Mouse (Mus musculus): Measurements from ENCODE around the gene Afm. TPM values are rescaled to one million over a fixed set of nuclear protein-coding genes. Genes with fewer than 3 reads are reported as not detected.

Gene Afm
- polyA plus RNA-seq, 1 experiment from 2014 or later, result not detected

DNA sequence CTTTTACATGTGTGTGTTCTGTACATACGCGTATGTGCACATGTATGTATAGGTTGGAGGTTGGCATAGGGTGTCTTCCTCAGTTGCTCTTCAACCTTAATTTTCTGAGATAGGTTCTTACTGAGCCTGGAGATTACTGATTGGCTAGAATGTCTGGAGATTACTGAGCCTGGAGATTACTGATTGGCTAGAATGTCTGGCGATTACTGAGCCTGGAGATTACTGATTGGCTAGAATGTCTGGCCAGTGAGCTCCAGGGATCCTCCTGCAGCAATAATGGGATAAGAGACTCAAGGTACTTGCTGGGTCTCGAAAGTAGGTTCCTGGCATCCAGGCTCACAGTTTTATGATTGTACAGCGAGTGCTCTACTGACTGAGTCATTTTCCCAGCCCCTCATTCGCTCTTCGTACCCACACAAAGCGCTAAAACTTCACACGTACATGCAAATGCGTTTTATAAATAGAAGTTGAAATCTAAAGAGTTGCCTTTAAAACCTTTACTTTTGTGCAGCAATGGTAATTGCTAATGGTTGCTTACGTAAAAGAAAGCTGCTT lies 43.1 kb downstream of the Afm start:
- Histone ChIP-seq H3K36me3 (no peaks in the 10 kb centered on the region), H3K27me3 (replicated peaks) (no peaks in the 10 kb centered on the region), H3K4me2 (replicated peaks) (no peak overlapping the region), H3K9me3 (no peaks in the 10 kb centered on the region), H3K9ac (no peak overlapping the region), H3K4me3 (no peak overlapping the region), H3K27ac (no peak overlapping the region), H3K4me1 (no peaks in the 10 kb centered on the region)
- 94% methylated on average over 11 of the region's 11 CpGs for WGBS
- no peak for ATAC-seq (ENCODE audit: low FRiP score, low read depth)

- Histone ChIP-seq H3K36me3 (no peaks in the 10 kb centered on the region), H3K4me2 (replicated peaks) (no peak overlapping the region), H3K9me3 (no peaks in the 10 kb centered on the region), H3K9ac (no peak overlapping the region), H3K27me3 (replicated peaks) (no peaks in the 10 kb centered on the region), H3K4me3 (no peak overlapping the region), H3K27ac (no peak overlapping the region), H3K4me1 (no peaks in the 10 kb centered on the region)
- no peak for ATAC-seq (ENCODE audit: low FRiP score, low read depth)
- WGBS, result 85% methylated on average over 4 of the region's 4 CpGs
These were observed 44.1 kb downstream of the Afm start for GRCm38 (mm10) chr5:90562880-90563279.

GRCm38 (mm10) chr5:90564161-90564560 lies 45.4 kb downstream of the Afm start:
- 90% methylated on average over 4 of the region's 4 CpGs for WGBS

GRCm38 (mm10) chr5:90565205-90565604 lies 46.5 kb downstream of the Afm start:
- H3K27ac ChIP-seq, result no peak overlapping the region
- H3K4me1 ChIP-seq, result no peaks in the 10 kb centered on the region
- no peaks in the 10 kb centered on the region for H3K36me3 ChIP-seq
- H3K4me3 ChIP-seq, result no peak overlapping the region
- H3K9me3 ChIP-seq, result no peaks in the 10 kb centered on the region
- no peak overlapping the region for H3K4me2 ChIP-seq (replicated peaks)
- ATAC-seq (ENCODE audit: low FRiP score, low read depth), result no peak
- no peak overlapping the region for H3K9ac ChIP-seq
- H3K27me3 ChIP-seq (replicated peaks), result no peaks in the 10 kb centered on the region
- WGBS, result 87% methylated on average over 6 of the region's 6 CpGs

More at GRCm38 (mm10) chr5:90564161-90564560, 45.4 kb downstream of the Afm start:
- Histone ChIP-seq H3K27me3 (replicated peaks) (no peaks in the 10 kb centered on the region), H3K4me1 (no peaks in the 10 kb centered on the region), H3K9me3 (no peaks in the 10 kb centered on the region), H3K9ac (no peak overlapping the region), H3K4me3 (no peak overlapping the region), H3K27ac (no peak overlapping the region), H3K36me3 (no peaks in the 10 kb centered on the region), H3K4me2 (replicated peaks) (no peak overlapping the region)
- ATAC-seq (ENCODE audit: low FRiP score, low read depth), result no peak

GRCm38 (mm10) chr5:90567788-90568187 lies 49.1 kb downstream of the Afm start:
- ATAC-seq (ENCODE audit: low FRiP score, low read depth), result no peak
- WGBS, result 80% methylated on average over 5 of the region's 5 CpGs
- no peak overlapping the region for H3K4me2 ChIP-seq (replicated peaks)

GRCm38 (mm10) chr5:90568338-90568737 lies 49.6 kb downstream of the Afm start:
- Histone ChIP-seq H3K9me3 (no peaks in the 10 kb centered on the region), H3K4me3 (no peak overlapping the region), H3K36me3 (no peaks in the 10 kb centered on the region), H3K27ac (no peak overlapping the region), H3K4me1 (no peaks in the 10 kb centered on the region), H3K9ac (no peak overlapping the region), H3K27me3 (replicated peaks) (no peaks in the 10 kb centered on the region), H3K4me2 (replicated peaks) (no peak overlapping the region)
- no peak for ATAC-seq (ENCODE audit: low FRiP score, low read depth)

More at GRCm38 (mm10) chr5:90567788-90568187, 49.1 kb downstream of the Afm start:
- H3K9ac ChIP-seq, result no peak overlapping the region
- H3K4me1 ChIP-seq, result no peaks in the 10 kb centered on the region
- no peak overlapping the region for H3K4me3 ChIP-seq
- no peak overlapping the region for H3K27ac ChIP-seq
- H3K9me3 ChIP-seq, result no peaks in the 10 kb centered on the region
- H3K27me3 ChIP-seq (replicated peaks), result no peaks in the 10 kb centered on the region
- H3K36me3 ChIP-seq, result no peaks in the 10 kb centered on the region

DNA sequence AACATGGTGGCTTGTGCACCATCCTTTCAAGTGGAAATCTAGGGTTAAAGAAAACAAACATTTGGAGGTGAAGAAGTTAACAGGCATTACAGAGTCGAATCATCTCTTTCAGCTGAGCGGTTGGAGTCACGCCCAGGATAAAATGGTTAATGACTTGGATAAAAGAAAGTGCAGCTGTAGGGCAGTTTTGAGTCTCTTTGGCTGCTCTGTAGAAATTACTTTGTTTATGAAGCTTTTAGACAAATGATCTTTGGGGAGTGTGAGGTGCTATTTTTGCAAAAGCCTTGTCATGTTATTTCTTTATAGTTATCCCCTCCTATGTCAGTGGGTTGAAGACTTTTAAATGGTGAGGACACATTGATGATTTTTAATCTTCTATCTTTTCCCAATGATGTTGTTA lies 52.5 kb downstream of the Afm start:
- no peak for ATAC-seq (ENCODE audit: low FRiP score, low read depth)
- H3K27ac ChIP-seq, result no peak overlapping the region

DNA sequence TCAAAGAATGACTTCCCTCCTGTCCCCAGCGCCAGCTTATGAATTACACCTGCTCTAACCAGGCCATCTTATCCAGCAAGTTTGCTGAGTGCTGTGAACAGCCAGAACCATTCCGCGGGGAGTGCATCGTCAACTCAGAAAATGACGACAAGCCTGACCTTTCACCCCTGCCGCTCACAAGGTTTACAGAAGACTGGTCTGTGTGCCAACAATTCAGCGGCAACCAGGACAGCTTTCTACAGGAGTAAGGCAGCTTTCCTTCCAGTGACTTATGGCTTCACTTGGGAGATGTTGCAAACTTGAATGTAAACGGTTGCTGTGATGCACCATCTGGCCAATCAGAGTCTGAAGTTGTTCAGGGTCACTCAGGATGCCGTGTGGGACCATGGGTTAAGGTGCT lies 59.0 kb downstream of the Afm start:
- no peak overlapping the region for H3K4me3 ChIP-seq
- no peaks in the 10 kb centered on the region for H3K9me3 ChIP-seq
- WGBS, result 84% methylated on average over 9 of the region's 9 CpGs
- no peak overlapping the region for H3K9ac ChIP-seq
- H3K27ac ChIP-seq, result no peak overlapping the region
- no peak overlapping the region for H3K4me2 ChIP-seq (replicated peaks)
- no peak for ATAC-seq (ENCODE audit: low FRiP score, low read depth)
- H3K36me3 ChIP-seq, result no peaks in the 10 kb centered on the region
- H3K27me3 ChIP-seq (replicated peaks), result no peaks in the 10 kb centered on the region
- no peaks in the 10 kb centered on the region for H3K4me1 ChIP-seq

More for the DNA sequence above, 52.5 kb downstream of the Afm start:
- H3K4me2 ChIP-seq (replicated peaks), result no peak overlapping the region
- H3K4me1 ChIP-seq, result no peaks in the 10 kb centered on the region
- no peak overlapping the region for H3K4me3 ChIP-seq
- no peaks in the 10 kb centered on the region for H3K36me3 ChIP-seq
- WGBS, result 21% methylated on average over 3 of the region's 3 CpGs
- no peaks in the 10 kb centered on the region for H3K27me3 ChIP-seq (replicated peaks)
- H3K9ac ChIP-seq, result no peak overlapping the region
- H3K9me3 ChIP-seq, result no peaks in the 10 kb centered on the region

GRCm38 (mm10) chr5:90579556-90579955 lies 60.8 kb downstream of the Afm start:
- no peak overlapping the region for H3K4me3 ChIP-seq
- H3K36me3 ChIP-seq, result no peaks in the 10 kb centered on the region
- no peaks in the 10 kb centered on the region for H3K9me3 ChIP-seq
- no peaks in the 10 kb centered on the region for H3K27me3 ChIP-seq (replicated peaks)
- no peak overlapping the region for H3K9ac ChIP-seq
- H3K27ac ChIP-seq, result no peak overlapping the region
- ATAC-seq (ENCODE audit: low FRiP score, low read depth), result no peak
- no peak overlapping the region for H3K4me2 ChIP-seq (replicated peaks)
- WGBS, result 92% methylated on average over 9 of the region's 9 CpGs
- H3K4me1 ChIP-seq, result no peaks in the 10 kb centered on the region

- no peaks in the 10 kb centered on the region for H3K36me3 ChIP-seq
- H3K9ac ChIP-seq, result no peak overlapping the region
- no peaks in the 10 kb centered on the region for H3K27me3 ChIP-seq (replicated peaks)
- no peaks in the 10 kb centered on the region for H3K4me1 ChIP-seq
- H3K9me3 ChIP-seq, result no peaks in the 10 kb centered on the region
- H3K4me3 ChIP-seq, result no peak overlapping the region
- no peak for ATAC-seq (ENCODE audit: low FRiP score, low read depth)
- WGBS, result 92% methylated on average over 6 of the region's 6 CpGs
- no peak overlapping the region for H3K4me2 ChIP-seq (replicated peaks)
- no peak overlapping the region for H3K27ac ChIP-seq
These were observed 63.4 kb downstream of the Afm start for GRCm38 (mm10) chr5:90582179-90582578.

GRCm38 (mm10) chr5:90584799-90585198 lies 66.1 kb downstream of the Afm start:
- Histone ChIP-seq H3K4me2 (replicated peaks) (no peak overlapping the region), H3K27me3 (replicated peaks) (no peaks in the 10 kb centered on the region), H3K36me3 (no peaks in the 10 kb centered on the region), H3K9ac (no peak overlapping the region), H3K9me3 (no peaks in the 10 kb centered on the region), H3K4me1 (no peaks in the 10 kb centered on the region), H3K27ac (no peak overlapping the region), H3K4me3 (no peak overlapping the region)
- 86% methylated on average over 7 of the region's 7 CpGs for WGBS
- ATAC-seq (ENCODE audit: low FRiP score, low read depth), result no peak

DNA sequence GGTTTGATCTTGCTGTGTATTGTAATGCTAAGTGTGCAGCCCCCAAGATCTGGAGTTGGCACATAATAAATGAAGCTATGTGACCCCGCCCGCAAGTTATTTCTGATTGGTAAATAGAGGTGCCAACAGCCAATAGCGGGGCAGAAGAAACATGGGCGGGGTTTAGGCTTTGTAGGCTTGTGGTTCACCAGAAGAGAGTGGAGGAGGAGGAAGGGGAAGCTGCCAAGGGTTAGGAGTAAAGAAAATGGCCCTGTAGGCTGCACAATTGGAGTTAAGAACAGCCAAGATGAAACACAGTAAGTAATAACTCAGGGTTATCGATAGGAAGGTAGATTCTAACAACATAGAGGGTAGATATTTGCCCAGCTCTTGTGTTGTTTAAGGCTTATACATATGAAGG lies 67.8 kb downstream of the Afm start:
- no peaks in the 10 kb centered on the region for H3K4me1 ChIP-seq
- no peaks in the 10 kb centered on the region for H3K27me3 ChIP-seq (replicated peaks)
- no peak for ATAC-seq (ENCODE audit: low FRiP score, low read depth)
- H3K27ac ChIP-seq, result no peak overlapping the region
- no peaks in the 10 kb centered on the region for H3K36me3 ChIP-seq
- H3K9me3 ChIP-seq, result no peaks in the 10 kb centered on the region
- H3K9ac ChIP-seq, result no peak overlapping the region
- no peak overlapping the region for H3K4me3 ChIP-seq
- 77% methylated on average over 5 of the region's 5 CpGs for WGBS
- H3K4me2 ChIP-seq (replicated peaks), result no peak overlapping the region

DNA sequence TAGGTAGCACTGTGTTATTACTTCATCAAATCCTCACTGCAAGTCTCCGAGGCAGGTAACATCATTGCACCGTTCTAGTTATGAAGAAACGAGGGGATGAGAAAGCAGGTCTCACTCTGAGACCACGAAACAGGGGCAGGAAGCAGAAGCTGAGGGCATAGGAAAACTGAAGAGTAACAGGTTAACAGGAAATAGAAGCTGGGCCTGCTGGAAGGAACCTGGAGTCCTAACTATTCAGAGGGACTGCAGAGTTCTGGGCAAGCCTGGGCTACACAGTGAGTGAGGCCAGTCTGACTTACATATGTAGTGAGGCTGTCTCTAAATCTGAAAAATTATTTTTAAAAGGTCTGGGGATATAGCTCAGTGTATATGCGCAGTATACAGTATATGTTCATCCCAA lies 69.4 kb downstream of the Afm start:
- H3K4me3 ChIP-seq, result no peak overlapping the region
- WGBS, result 91% methylated on average over 5 of the region's 5 CpGs
- no peak overlapping the region for H3K9ac ChIP-seq
- no peak overlapping the region for H3K4me2 ChIP-seq (replicated peaks)
- no peak for ATAC-seq (ENCODE audit: low FRiP score, low read depth)
- H3K4me1 ChIP-seq, result no peaks in the 10 kb centered on the region
- H3K9me3 ChIP-seq, result no peaks in the 10 kb centered on the region
- H3K27me3 ChIP-seq (replicated peaks), result no peaks in the 10 kb centered on the region
- no peaks in the 10 kb centered on the region for H3K36me3 ChIP-seq
- no peak overlapping the region for H3K27ac ChIP-seq

All from neural tube, embryonic 12.5 days (tissue).